Mouse (Mus musculus) spleen, adult 2 months (tissue): ENCODE data around the gene Fahd1. TPM values are rescaled to one million over a fixed set of nuclear protein-coding genes. Genes with fewer than 3 reads are reported as not detected.

Experiments used
- DNase-seq, 2 experiments: peaks; one replicate each; pipeline versions ENCODE4 v3.0.0 to v3.0.0-alpha.2; 2012 to 2021; ENCODE audit warnings: low spot score in 2 of 2, low read depth in 1 of 2
- H3K27ac ChIP-seq: fragments of 200-500 bp; 2 replicates; pipeline ENCODE4 v1.5.1; 2012; ENCODE audit warnings: low read length, inconsistent platforms; ENCODE audit not compliant: insufficient read depth
- H3K27me3 ChIP-seq: fragments of 200-500 bp; 2 replicates; pipeline ENCODE4 v1.6.1; 2012; ENCODE audit warnings: mild to moderate bottlenecking, moderate library complexity, low read length, inconsistent platforms; ENCODE audit not compliant: control insufficient read depth, insufficient read depth
- H3K36me3 ChIP-seq: fragments of 200-500 bp; 2 replicates; pipeline ENCODE4 v1.6.1; 2012; ENCODE audit warnings: mild to moderate bottlenecking, low read length, inconsistent platforms; ENCODE audit not compliant: control insufficient read depth, insufficient read depth
- H3K4me1 ChIP-seq: fragments of 200-500 bp; 2 replicates; pipeline ENCODE4 v1.6.1; 2011; ENCODE audit warnings: inconsistent platforms; ENCODE audit not compliant: control insufficient read depth, insufficient read depth, insufficient read length
- H3K4me3 ChIP-seq: fragments of 200-500 bp; 2 replicates; pipeline ENCODE4 v1.5.1; 2011; ENCODE audit warnings: mild to moderate bottlenecking, inconsistent platforms; ENCODE audit not compliant: insufficient read depth, insufficient read length; ENCODE audit errors: extremely low read depth
- CTCF ChIP-seq: fragments of 200-500 bp; IDR thresholded peaks from 2 replicates; pipeline ENCODE4 v1.5.1; 2011; ENCODE audit warnings: mild to moderate bottlenecking, inconsistent platforms; ENCODE audit not compliant: insufficient read depth, insufficient read length, insufficient replicate concordance; ENCODE audit errors: extremely low read depth
- POLR2A ChIP-seq: fragments of 200-500 bp; IDR thresholded peaks from 2 replicates; pipeline ENCODE4 v1.6.1; 2011; ENCODE audit warnings: low read depth, low read length, inconsistent platforms
- WGBS: fragments of 180-500 bp; shearing (Covaris S2); methylation state at CpG from one replicate; pipeline ENCODE4 v1.1.7; 2018; 5-methylcytosine and 5-hydroxymethylcytosine counted together
- polyA plus RNA-seq: library from polyadenylated mRNA; depleted of rRNA; stranded (reverse); fragments of >200 nt; gene quantifications from 2 replicates; pipeline ENCODE4 v1.2.3, GENCODE M21; 2012

The Fahd1 gene
- polyA plus RNA-seq, 1 experiment = 7.7 TPM

GRCm38 (mm10) chr17:24895571-24896240 lies 45.5 kb upstream of the Fahd1 start:
- no peak for DNase-seq
- TF ChIP-seq POLR2A = no peak
- no peak for TF ChIP-seq CTCF
- peak overlapping the region; percentile 86 for H3K4me3 ChIP-seq
- H3K4me1 ChIP-seq = peaks cover 14% of the 10 kb centered on the region
- 3% methylated on average over 23 of the region's 23 CpGs for WGBS
- H3K27ac ChIP-seq = peak overlapping the region; percentile 91
- peaks cover 28% of the 10 kb centered on the region for H3K36me3 ChIP-seq
- no peaks in the 10 kb centered on the region for H3K27me3 ChIP-seq

- WGBS = under 1% methylated on average over 62 of the region's 62 CpGs
Observed at GRCm38 (mm10) chr17:24894995-24895547, 44.9 kb upstream of the Fahd1 start, which contains the start of the genes Eme2 and Mrps34. TSS of gene Eme2 (minus strand) at chr17:24895087. TSS of gene Mrps34 (plus strand) at chr17:24895116.

GRCm38 (mm10) chr17:24894061-24894994 lies 44.2 kb upstream of the Fahd1 start:
- TF ChIP-seq CTCF (no peak), POLR2A (no peak)

More at GRCm38 (mm10) chr17:24894995-24895547, 44.9 kb upstream of the Fahd1 start, which contains the start of the genes Eme2 and Mrps34:
- TF ChIP-seq CTCF = no peak
- TF ChIP-seq POLR2A = peak; percentile 27; the same call in 1 of the 2 replicates
- Histone ChIP-seq H3K4me3 (peak within 1 kb of the TSS; percentile 86), H3K27me3 (no peaks in the 10 kb centered on the region), H3K4me1 (peaks cover 14% of the 10 kb centered on the region), H3K36me3 (peaks cover 25% of the 10 kb centered on the region), H3K27ac (peak within 1 kb of the TSS; percentile 91)
- peak; percentile 49 to 54 for DNase-seq

GRCm38 (mm10) chr17:24893276-24893675 lies 43.1 kb upstream of the Fahd1 start:
- TF ChIP-seq CTCF = no peak
- TF ChIP-seq POLR2A = no peak
- 91% methylated on average over 2 of the region's 2 CpGs for WGBS
- H3K27me3 ChIP-seq = no peaks in the 10 kb centered on the region
- no peak overlapping the region for H3K27ac ChIP-seq
- no peak for DNase-seq
- H3K36me3 ChIP-seq = peaks cover 19% of the 10 kb centered on the region
- H3K4me3 ChIP-seq = no peak overlapping the region
- peaks cover 14% of the 10 kb centered on the region for H3K4me1 ChIP-seq

More at GRCm38 (mm10) chr17:24894061-24894994, 44.2 kb upstream of the Fahd1 start:
- Histone ChIP-seq H3K4me3 (peak overlapping the region; percentile 86), H3K27ac (peak overlapping the region; percentile 91), H3K4me1 (peaks cover 14% of the 10 kb centered on the region), H3K36me3 (peaks cover 19% of the 10 kb centered on the region), H3K27me3 (no peaks in the 10 kb centered on the region)
- DNase-seq = no peak
- 13% methylated on average over 30 of the region's 31 CpGs for WGBS

GRCm38 (mm10) chr17:24892785-24893184 lies 42.6 kb upstream of the Fahd1 start:
- Histone ChIP-seq H3K36me3 (peaks cover 19% of the 10 kb centered on the region), H3K4me3 (no peak overlapping the region), H3K27ac (no peak overlapping the region), H3K27me3 (no peaks in the 10 kb centered on the region), H3K4me1 (peaks cover 15% of the 10 kb centered on the region)
- WGBS = 95% methylated on average over 12 of the region's 12 CpGs
- no peak for DNase-seq
- TF ChIP-seq POLR2A (no peak), CTCF (no peak)

- WGBS = 75% methylated on average over 13 of the region's 13 CpGs
- no peaks in the 10 kb centered on the region for H3K27me3 ChIP-seq
- H3K36me3 ChIP-seq = peaks cover 19% of the 10 kb centered on the region
- no peak overlapping the region for H3K4me3 ChIP-seq
- H3K27ac ChIP-seq = no peak overlapping the region
- H3K4me1 ChIP-seq = peaks cover 13% of the 10 kb centered on the region
- no peak for DNase-seq
- TF ChIP-seq CTCF (no peak), POLR2A (no peak)
Observed at GRCm38 (mm10) chr17:24891321-24891720, 41.2 kb upstream of the Fahd1 start.
